Mouse (Mus musculus): ENCODE data around the gene Otx2.

Gene Otx2

GRCm38 (mm10) chr14:48668761-48669303, 4.8 kb downstream of the Otx2 start:
- DNase-seq (ENCODE audit: low spot score), result no peak

DNA sequence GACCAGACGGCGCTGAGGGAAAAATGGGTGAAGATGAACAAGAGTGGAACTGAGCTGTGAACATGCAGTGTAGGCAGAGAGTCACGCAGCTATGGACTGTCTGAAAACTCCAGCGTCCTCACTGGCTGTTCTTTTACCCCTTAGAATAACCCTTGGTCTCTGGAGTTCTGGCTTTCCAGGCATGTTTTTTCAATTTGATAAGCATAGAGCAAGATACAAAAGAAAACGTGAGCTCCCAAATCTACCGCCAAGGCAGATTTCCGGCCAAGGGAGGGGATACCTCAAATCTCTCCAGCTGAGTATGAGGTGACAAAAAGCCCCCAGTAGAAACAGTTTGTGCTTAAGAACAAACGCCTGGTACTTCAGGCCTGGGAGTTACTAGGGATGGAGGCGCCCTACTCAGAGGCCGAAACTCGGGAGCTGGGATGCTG, 5.6 kb downstream of the Otx2 start:
- no peak for DNase-seq (ENCODE audit: low spot score)

GRCm38 (mm10) chr14:48667396-48667795, 6.2 kb downstream of the Otx2 start:
- no peak for DNase-seq (ENCODE audit: low spot score)

GRCm38 (mm10) chr14:48666771-48667170, 6.8 kb downstream of the Otx2 start:
- DNase-seq (ENCODE audit: low spot score), result no peak

DNA sequence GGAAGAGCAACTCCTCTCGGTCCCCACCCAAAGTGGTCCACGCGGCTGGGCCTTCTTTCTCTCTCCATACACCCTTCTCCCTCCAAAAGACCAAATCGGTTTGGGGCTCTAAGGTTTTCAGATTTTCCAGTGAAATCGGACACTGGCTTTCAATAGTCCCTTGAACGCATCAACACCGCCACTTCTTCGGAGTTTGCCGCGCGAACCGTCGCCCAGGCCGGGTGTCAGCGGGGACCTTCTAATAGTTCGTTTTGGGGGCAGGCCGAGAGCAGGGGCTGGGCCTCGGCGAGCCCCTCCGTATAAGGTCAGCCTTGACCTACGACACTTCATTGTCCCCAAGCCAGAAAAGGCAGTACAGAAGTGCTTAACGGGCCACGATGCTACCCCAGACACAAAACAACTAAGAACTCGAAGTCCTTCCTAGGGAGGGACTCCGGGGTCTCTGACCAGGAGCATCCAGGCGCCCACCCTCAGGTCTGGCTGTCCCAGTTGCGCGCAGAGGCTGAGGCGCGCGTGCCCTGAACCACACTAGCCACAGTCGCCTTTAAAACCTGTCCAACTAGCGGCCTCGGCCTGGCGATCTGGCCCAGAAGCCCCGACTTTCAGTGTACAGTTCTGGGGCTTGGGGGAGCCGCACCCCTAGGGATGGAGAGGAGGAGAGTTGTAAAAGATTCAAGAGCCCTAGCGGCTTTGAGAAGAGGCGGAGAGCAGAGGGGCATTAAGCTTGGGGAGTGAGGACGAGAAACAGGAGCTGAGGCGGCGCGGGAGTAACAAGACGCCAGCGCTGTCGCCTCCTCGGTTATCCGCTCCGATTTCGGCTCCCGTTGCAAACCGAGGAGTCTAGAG, 7.6 kb downstream of the Otx2 start:
- no peak for DNase-seq (ENCODE audit: low spot score)

DNA sequence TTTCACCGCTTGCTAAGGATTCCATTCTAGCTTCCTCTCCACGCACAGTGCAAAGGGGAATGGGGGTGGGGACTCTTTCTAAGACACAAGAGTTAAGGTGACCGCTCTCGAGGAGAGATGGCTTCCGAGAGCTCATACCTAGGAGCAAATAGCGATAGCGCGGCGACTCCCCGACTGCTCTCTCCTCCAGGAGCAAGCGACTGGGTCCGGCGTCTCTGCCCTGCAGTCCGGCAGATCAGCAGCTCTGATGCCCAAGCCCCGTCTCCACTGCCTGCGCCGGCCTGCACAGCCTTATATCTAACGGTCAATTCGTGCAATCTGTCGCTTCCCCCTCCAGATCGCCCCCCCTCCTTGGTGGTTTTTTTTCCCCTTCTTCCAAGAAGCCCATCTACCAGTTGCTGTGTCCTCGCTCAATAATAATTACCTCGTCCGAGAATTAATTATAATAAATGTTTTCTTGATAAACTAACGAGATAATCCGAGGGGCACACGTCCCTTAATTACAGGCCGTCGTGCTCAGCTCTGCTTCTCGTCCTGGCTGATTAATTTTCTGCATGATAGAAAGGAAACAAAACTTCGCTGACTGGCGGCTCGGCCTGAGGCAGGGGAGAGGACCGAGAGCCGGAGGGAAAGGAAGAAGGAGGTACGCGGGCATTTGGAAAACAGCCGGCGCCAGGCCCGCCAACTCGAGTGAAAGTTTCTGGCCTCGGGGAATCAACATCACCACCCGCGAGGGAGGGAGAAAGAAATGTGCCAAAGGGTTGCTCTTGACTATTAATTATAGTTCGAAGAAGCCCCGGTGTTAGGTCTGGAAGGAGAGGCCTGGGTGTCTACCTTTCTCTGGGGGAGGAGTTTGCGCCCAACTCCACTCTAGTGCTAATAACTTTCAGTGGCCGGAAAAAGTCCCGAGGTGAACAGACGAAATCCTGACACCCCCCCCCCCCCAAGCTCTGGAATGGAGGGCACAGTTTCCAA, 8.5 kb downstream of the Otx2 start:
- DNase-seq (ENCODE audit: low spot score), result no peak

DNA sequence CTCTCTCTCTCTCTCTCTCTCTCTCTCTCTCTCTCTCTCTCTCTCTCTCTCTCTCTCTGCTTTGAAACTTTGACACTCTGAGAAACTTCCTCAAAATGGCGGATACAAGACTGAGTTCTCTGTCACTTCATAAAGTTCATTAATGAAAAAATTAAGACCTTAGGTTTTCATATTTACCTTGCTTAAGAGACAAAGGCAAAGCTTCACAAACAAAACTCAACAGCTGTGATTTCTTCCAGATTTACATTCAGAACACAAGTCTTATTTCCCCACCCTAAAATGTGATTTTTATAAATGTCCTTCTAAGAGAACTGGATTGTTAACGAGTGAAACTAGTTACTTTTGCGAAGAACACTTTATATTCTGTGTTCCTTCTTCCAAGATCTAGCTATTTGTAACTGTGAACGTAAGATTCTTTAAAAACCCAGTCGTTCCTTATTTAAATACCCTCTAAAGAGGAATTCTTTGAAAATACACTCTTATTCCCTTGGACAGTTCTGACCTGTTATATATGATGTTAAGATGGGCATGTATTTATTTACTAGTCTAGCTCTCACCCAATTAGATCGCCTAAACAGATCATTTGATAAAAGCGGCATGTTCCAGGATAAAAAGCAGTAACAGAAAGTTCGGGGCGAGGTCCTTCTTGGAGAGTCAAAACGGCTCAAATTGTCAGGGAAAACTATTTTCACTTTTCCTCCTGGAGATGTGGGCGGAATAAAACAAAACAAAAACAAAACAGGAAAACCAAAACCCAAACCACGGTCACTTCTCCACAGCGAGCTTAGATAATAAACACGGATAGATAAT, 9.4 kb downstream of the Otx2 start:
- DNase-seq (ENCODE audit: low spot score), result no peak

DNA sequence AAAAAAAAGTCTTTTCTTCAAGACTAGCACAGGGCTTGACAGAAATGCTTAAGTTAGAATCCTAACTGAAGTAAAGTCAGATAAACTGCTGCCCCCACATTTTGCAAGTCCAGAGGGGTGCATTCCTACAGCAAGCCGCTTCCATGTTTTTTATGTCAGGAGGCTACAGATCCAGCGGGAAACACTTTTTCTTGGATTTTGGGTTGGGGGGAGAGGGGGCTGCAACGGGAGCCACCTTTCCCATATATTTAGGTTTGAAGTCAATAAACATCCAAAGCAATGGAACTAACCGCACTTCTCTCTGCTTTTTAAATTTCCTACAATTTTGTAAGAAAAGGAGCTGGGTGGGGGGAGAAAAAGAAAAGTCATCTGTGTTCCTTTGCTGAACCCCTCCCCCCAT, 10.1 kb downstream of the Otx2 start:
- no peak for DNase-seq (ENCODE audit: low spot score)

- DNase-seq (ENCODE audit: low spot score), result no peak
These were observed 10.9 kb downstream of the Otx2 start for GRCm38 (mm10) chr14:48662568-48663236.

DNA sequence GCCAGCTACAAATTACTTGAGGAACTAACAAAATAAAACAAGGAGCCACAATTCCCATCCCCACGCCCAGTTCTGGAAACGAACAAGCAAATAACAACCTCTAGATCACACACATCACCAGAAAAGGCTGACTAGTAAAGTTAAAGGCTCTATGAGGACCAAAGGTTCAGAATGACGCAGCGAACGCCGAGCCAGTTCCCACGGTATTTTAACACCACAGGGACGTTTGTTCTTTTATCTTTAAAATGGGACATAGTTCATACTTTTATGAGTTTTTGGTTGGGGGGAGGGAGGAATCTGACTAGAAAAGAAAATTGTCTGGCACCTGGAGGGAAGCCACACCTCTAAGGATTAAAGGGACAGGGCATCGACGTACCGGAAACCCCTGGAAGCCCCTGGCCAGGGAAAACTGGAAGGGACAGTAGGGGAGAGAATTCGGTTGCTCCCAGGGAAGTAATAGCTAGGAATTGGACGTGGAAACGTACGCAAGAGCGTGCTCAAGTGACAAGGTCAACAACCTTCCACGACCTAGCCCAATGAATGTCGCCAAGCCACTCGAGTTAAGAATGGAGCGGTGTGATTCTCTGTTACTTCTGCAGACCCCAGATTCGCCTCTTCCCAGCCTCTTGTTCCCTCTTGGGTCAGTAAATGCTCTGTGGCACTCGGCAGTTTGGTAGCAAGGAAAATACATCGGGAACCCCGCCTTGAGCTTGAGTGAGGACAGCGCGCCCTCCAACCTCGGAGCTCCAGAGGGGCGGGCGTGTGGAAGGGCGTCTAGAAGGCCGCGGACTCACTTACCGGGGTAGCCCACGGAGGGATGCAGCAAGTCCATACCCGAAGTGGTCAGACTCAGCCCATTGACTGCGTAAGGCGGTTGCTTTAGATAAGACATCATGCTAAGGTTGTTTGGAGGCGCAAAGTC, 11.7 kb downstream of the Otx2 start:
- no peak for DNase-seq (ENCODE audit: low spot score)

DNA sequence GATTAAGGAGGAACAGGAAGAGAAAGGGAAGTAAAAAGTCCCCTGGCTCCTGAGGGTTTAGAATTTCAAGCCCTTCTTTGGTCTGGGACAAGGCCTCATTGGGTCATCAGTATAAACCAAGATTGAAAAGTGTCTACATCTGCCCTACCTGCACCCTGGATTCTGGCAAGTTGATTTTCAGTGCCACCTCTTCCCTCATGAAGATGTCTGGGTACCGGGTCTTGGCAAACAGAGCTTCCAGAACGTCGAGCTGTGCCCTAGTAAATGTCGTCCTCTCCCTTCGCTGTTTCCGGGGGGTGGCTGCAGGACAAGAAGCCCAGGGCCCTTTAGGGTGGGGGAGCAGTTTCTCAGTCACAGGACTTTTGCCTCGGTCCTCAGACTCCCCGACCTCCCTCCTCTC, 12.5 kb downstream of the Otx2 start:
- DNase-seq (ENCODE audit: low spot score), result no peak

- DNase-seq (ENCODE audit: low spot score), result no peak
These were observed 13.0 kb downstream of the Otx2 start for GRCm38 (mm10) chr14:48660593-48660992.

- no peak for DNase-seq (ENCODE audit: low spot score)
These were observed 14.0 kb downstream of the Otx2 start for GRCm38 (mm10) chr14:48659661-48660060.

- DNase-seq (ENCODE audit: low spot score), result no peak
These were observed 16.4 kb downstream of the Otx2 start for GRCm38 (mm10) chr14:48657241-48657640.

- no peak for DNase-seq (ENCODE audit: low spot score)
These were observed 16.9 kb downstream of the Otx2 start for GRCm38 (mm10) chr14:48656711-48657110.

- no peak for DNase-seq (ENCODE audit: low spot score)
These were observed 17.6 kb downstream of the Otx2 start for GRCm38 (mm10) chr14:48655792-48656550.

DNA sequence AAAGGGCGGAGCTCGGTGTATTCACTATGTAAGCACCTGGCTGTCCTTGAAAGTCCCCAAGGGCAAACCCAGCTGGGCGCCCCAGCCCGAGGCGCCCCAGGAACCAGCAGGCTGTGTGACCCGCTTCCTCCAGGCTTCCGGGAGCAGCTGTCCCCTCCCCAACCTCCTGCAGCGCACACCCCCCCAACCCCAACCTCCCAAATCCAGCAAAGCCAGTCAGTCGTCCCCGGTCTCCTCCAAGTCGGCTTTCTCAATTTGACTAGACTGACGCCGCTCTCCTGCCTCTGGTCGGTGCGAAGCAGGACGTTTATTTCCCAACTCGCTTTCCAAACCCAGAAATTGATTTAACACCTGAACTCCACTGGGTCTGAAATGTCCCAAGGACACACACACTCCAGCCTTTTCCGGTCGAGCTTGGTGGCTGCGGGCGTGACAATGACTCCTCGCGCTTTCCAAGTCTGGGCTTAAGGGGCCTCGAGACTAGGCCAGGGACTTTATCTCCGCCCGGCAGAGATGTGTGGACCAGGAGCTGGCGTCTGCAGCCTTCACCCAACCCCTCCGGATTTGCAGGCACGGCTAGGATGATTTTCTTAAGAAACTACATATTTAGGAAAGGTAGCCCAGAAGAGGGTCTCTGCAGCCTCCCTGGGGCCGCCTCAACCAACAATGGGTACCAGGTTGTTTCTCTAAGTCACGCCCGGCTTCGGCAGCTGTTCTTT, 18.4 kb downstream of the Otx2 start:
- no peak for DNase-seq (ENCODE audit: low spot score)

DNA sequence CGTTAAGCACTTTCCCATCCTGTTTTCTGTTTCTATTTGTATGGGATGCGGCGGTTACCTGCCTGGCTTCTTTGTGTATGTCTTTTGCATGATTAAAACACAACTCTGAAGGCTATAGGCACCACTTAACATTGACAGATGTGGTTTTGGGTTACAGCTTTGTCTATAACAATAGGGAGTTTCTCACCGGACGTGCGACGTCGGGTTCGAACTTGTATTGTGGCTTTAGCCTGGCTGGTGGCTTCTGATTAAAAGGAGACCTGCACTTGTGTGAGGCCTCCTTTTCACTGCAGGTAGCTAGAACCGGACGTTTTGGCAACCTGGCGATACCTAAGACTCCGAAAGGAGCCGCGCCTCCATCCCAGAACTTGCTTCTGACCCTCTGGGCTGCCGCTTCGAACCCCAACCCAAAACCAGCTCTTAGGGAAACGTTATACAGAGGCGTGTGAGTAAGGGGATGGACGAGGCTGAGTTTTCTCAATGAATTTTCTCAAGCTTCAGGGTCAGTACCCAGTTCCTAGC, 19.0 kb downstream of the Otx2 start:
- DNase-seq (ENCODE audit: low spot score), result no peak
